8 mouse cellular contexts compared by ENCODE assay signal in the genomic region with DNA sequence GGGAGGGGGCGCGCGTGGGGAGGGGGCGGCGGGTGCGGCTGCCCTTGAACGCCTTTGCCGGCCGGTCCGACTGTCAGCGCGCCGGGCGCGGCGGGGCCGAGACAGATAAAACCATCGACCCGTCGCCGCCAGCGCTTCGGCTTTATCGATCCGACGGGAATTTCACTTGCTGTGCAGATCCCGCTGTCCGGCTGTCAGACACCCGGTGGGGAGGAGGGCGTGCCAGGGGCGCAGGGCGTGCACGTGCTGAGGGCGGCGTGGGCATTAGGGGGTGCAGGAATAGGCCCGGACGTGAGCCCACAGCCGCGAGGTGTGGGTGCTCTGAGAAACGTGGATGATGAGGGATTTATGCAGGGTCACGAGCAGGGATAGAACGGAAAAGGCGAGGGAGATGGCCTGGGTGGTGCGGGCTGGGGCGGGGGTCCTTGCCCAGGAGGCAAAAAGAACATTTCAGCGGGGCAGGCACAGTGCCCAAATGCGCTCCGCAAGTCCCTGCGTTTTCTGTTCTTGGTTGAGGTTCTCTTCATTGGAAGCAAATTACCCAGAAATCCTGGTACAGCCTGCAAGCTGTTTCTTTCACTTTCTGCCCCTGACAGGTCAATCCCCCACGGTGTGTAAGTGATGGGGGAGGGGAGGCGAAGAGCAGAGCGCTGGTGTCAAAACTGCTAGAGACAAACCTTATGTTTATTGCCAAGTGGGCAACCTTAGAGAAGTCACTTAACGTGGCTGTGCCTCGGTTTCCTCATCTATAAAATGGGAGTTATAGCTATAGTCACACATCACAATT. TPM values are rescaled to one million over a fixed set of nuclear protein-coding genes. Genes with fewer than 3 reads are reported as not detected.
A peak's percentile ranks its signal among the peaks of the same experiment; 100 is the strongest.
DNase-seq lines count a peak whose midpoint lies in the region; TF ChIP-seq lines count a peak whose summit lies in the region.

No protein-coding gene starts in this region.

- in situ Hi-C loops in ES-E14 (cut with MboI; ENCODE audit: low sequenced_read_pairs in 2 of 2, unreplicated experiment in 2 of 2) = loop anchor here in 1 of 2 experiments (25.0 kb wide), 1 partner anchor 208 kb away; no protein-coding TSS in a partner anchor

- H3K36me3 ChIP-seq in ES-E14 (ENCODE audit: control insufficient read depth, insufficient read depth, low read length, poor library complexity, severe bottlenecking) = no peaks in the 10 kb centered on the region
- H3K36me3 ChIP-seq in hindbrain, embryonic 10.5 days = 0 out of 2 replicates have a peak, but pooled peaks cover 9% of the 10 kb centered on the region

- DNase-seq in cerebellum, postnatal 10 days = peak; percentile 34 to 37
- no peak for DNase-seq in cerebellum, adult 9-10 months
- DNase-seq in ES-E14 (ENCODE audit: low read depth, low spot score) = no peak
- DNase-seq in hindbrain, embryonic 10.5 days (ENCODE audit: low spot score) = peak; percentile 53
- DNase-seq in mesoderm, embryonic 11.5 days (ENCODE audit: low read depth, low spot score) = peak; percentile 42
- DNase-seq in thymus, postnatal 25 days = no peak
- DNase-seq in thymus, postnatal 36 days = no peak
- no peak for DNase-seq in frontal cortex, postnatal 14 days (ENCODE audit: low spot score in 2 of 2)

- H3K4me3 ChIP-seq in ES-E14 (ENCODE audit: insufficient read depth in 1 of 2, low read depth in 1 of 2, low read length in 2 of 2, poor library complexity in 1 of 2, severe bottlenecking in 1 of 2) = peak overlapping the region; percentile 54 to 56
- peak overlapping the region; percentile 56 for H3K4me3 ChIP-seq in hindbrain, embryonic 10.5 days

- no peak overlapping the region for H3K27ac ChIP-seq in ES-E14 (ENCODE audit: insufficient read depth, low read depth, low read length, poor library complexity, severe bottlenecking)
- H3K27ac ChIP-seq in hindbrain, embryonic 10.5 days = peak overlapping the region; percentile 42

- H3K4me1 ChIP-seq in ES-E14 (ENCODE audit: control insufficient read depth in 2 of 2, insufficient read depth in 2 of 2, low read length in 2 of 2, poor library complexity in 1 of 2) = peaks cover 8 to 27% of the 10 kb centered on the region in 2 experiments; a peak in 3 of 4 replicates
- peaks cover 67% of the 10 kb centered on the region for H3K4me1 ChIP-seq in hindbrain, embryonic 10.5 days (replicated peaks)

- peaks cover 90% of the 10 kb centered on the region for H3K27me3 ChIP-seq in hindbrain, embryonic 10.5 days (ENCODE audit: insufficient read depth, poor library complexity, severe bottlenecking)

- no peaks in the 10 kb centered on the region for H3K9me3 ChIP-seq in ES-E14 (ENCODE audit: control insufficient read depth, insufficient read depth, low read depth, low read length)
- H3K9me3 ChIP-seq in hindbrain, embryonic 10.5 days = no peaks in the 10 kb centered on the region

- peak overlapping the region; percentile 18; the same call in 1 of the 2 replicates for H3K9ac ChIP-seq in ES-E14 (ENCODE audit: insufficient read depth, low read depth, low read length, poor library complexity, severe bottlenecking)

- 2% methylated on average over 54 of the region's 54 CpGs for WGBS in hindbrain, embryonic 10.5 days

TF ChIP-seq in ES-E14, 5 proteins besides CTCF, POLR2A, EP300 and RAD21:
- TF ChIP-seq MAFK (IDR thresholded peaks at IDR 0.05; ENCODE audit: insufficient read depth, low read depth, low read length) = no peak
- no peak for TF ChIP-seq ZNF384 (IDR thresholded peaks at IDR 0.05; ENCODE audit: low read depth, low read length)
- no peak for TF ChIP-seq CHD2 (IDR thresholded peaks at IDR 0.05; ENCODE audit: low read depth, low read length)
- no peak for TF ChIP-seq ZC3H11A (IDR thresholded peaks at IDR 0.05; ENCODE audit: borderline replicate concordance, low read depth, low read length)
- TF ChIP-seq HCFC1 (IDR thresholded peaks at IDR 0.05; ENCODE audit: borderline replicate concordance, insufficient read depth, low read length) = no peak
TF ChIP-seq in ES-E14: peak in this region for 0.

RNA-seq across cellular contexts. Expression of a gene that starts 52.5 kb away (rescaled TPM):
- total RNA-seq in ES-E14 (2012; rRNA removed) = 0.18 TPM in 1 of 2 replicates, not detected in the other
- 0.39 and 0.62 TPM in 2 replicates for polyA plus RNA-seq in hindbrain, embryonic 10.5 days (2016; fragmentation: Nextera tagmentation; extraction: Ambion mirVana)

RNA-seq across cellular contexts. Expression of a gene that starts 52.7 kb away (rescaled TPM):
- total RNA-seq in ES-E14 (2012; rRNA removed) = 2.2 and 3.4 TPM in 2 replicates
- polyA plus RNA-seq in hindbrain, embryonic 10.5 days (2016; fragmentation: Nextera tagmentation; extraction: Ambion mirVana) = 10.7 and 13.1 TPM in 2 replicates

Comparison
In these comparisons a context has a peak if more than half of its experiments do, and no peak if none do; other contexts are left out.
1. DNase-seq: peak in cerebellum, postnatal 10 days (2 of 2), hindbrain, embryonic 10.5 days (single experiment) and mesoderm, embryonic 11.5 days (single experiment); none in cerebellum, adult 9-10 months (single experiment), ES-E14 (single experiment), thymus, postnatal 25 days (single experiment), thymus, postnatal 36 days (0 of 2) and frontal cortex, postnatal 14 days (0 of 2).